Mouse (Mus musculus) 3134 (cell line): ENCODE data around the gene Ets1.

ENCODE experiments used
- DNase-seq: peaks from one replicate; pipeline ENCODE4 v3.0.0-alpha.2; 2011; ENCODE audit warnings: low spot score; ENCODE audit not compliant: insufficient read length; ENCODE audit errors: extremely low read depth

Ets1 gene

GRCm38 (mm10) chr9:32635627-32636385 is at the start of gene Ets1:
TSS of gene Ets1 (plus strand) at chr9:32636221.
- DNase-seq, result no peak

- no peak for DNase-seq
These were observed 46.1 kb upstream of the Ets1 start for GRCm38 (mm10) chr9:32589900-32590299.

- no peak for DNase-seq
These were observed 45.5 kb upstream of the Ets1 start for GRCm38 (mm10) chr9:32590571-32590970.

- peak; percentile 76 for DNase-seq
These were observed 44.1 kb upstream of the Ets1 start for GRCm38 (mm10) chr9:32591732-32592582.

- no peak for DNase-seq
These were observed 43.5 kb upstream of the Ets1 start for GRCm38 (mm10) chr9:32592583-32592890.

- no peak for DNase-seq
These were observed 42.2 kb upstream of the Ets1 start for GRCm38 (mm10) chr9:32593816-32594215.

GRCm38 (mm10) chr9:32594346-32594745 is 41.7 kb upstream of the Ets1 start:
- no peak for DNase-seq

GRCm38 (mm10) chr9:32595076-32595820 is 40.8 kb upstream of the Ets1 start:
- no peak for DNase-seq

GRCm38 (mm10) chr9:32596366-32596765 is 39.7 kb upstream of the Ets1 start:
- no peak for DNase-seq

- no peak for DNase-seq
These were observed 34.1 kb upstream of the Ets1 start for GRCm38 (mm10) chr9:32601953-32602352.

- DNase-seq, result no peak
These were observed 32.9 kb upstream of the Ets1 start for GRCm38 (mm10) chr9:32603097-32603496.

GRCm38 (mm10) chr9:32607218-32607617 is 28.8 kb upstream of the Ets1 start:
- no peak for DNase-seq

GRCm38 (mm10) chr9:32608831-32609610 is 27.0 kb upstream of the Ets1 start:
- no peak for DNase-seq

- DNase-seq, result no peak
These were observed 25.8 kb upstream of the Ets1 start for GRCm38 (mm10) chr9:32610218-32610617.

GRCm38 (mm10) chr9:32610631-32611030 is 25.4 kb upstream of the Ets1 start:
- no peak for DNase-seq

GRCm38 (mm10) chr9:32611340-32611739 is 24.7 kb upstream of the Ets1 start:
- DNase-seq, result no peak

GRCm38 (mm10) chr9:32612426-32612825 is 23.6 kb upstream of the Ets1 start:
- DNase-seq, result no peak

- no peak for DNase-seq
These were observed 23.1 kb upstream of the Ets1 start for GRCm38 (mm10) chr9:32612861-32613421.

- DNase-seq, result no peak
These were observed 21.8 kb upstream of the Ets1 start for GRCm38 (mm10) chr9:32614191-32614590.

GRCm38 (mm10) chr9:32615461-32615860 is 20.6 kb upstream of the Ets1 start:
- no peak for DNase-seq
